ENCODE assay signal across 12 mouse cellular contexts in genomic region chr13:112925266-112925665, GRCm38 (mm10). TPM values are rescaled to one million over a fixed set of nuclear protein-coding genes. Genes with fewer than 3 reads are reported as not detected.
DNase-seq lines count a peak whose midpoint lies in the region; ATAC-seq and TF ChIP-seq lines count a peak whose summit lies in the region.
"Had no signal": no experiment of that assay in that cellular context is flagged by ENCODE, and none has a peak within 500 bp of the region (broad histone marks: within the 10 kb centered on the region; RNA-seq: fewer than 3 reads in every experiment).

No protein-coding gene starts in this region.

- peaks cover 30% of the 10 kb centered on the region for H3K4me1 ChIP-seq in forebrain, embryonic 13.5 days
- H3K4me1 ChIP-seq in forebrain, embryonic 15.5 days = peaks cover 31% of the 10 kb centered on the region
- peaks cover 6% of the 10 kb centered on the region for H3K4me1 ChIP-seq in lung, postnatal 0 days (ENCODE audit: insufficient read depth, low read depth, low read length)
- peaks cover 23% of the 10 kb centered on the region for H3K4me1 ChIP-seq in embryonic facial prominence, embryonic 15.5 days
- peaks cover 40% of the 10 kb centered on the region for H3K4me1 ChIP-seq in liver, embryonic 15.5 days (replicated peaks)

- 80% methylated on average over 6 of the region's 6 CpGs for WGBS in forebrain, embryonic 13.5 days
- WGBS in forebrain, embryonic 15.5 days = 76% methylated on average over 6 of the region's 6 CpGs
- 47% methylated on average over 6 of the region's 6 CpGs for WGBS in lung, postnatal 0 days
- WGBS in embryonic facial prominence, embryonic 15.5 days = 62% methylated on average over 6 of the region's 6 CpGs
- 72% methylated on average over 6 of the region's 6 CpGs for WGBS in liver, embryonic 15.5 days (ENCODE audit: insufficient replicate concordance)

- H3K9ac ChIP-seq in forebrain, embryonic 13.5 days = no peak overlapping the region
- H3K9ac ChIP-seq in forebrain, embryonic 15.5 days (replicated peaks) = no peak overlapping the region
- H3K9ac ChIP-seq in lung, postnatal 0 days (replicated peaks; ENCODE audit: low read depth) = no peak overlapping the region
- no peak overlapping the region for H3K9ac ChIP-seq in embryonic facial prominence, embryonic 15.5 days
- H3K9ac ChIP-seq in liver, embryonic 15.5 days = no peak overlapping the region

- peaks cover 4% of the 10 kb centered on the region for H3K36me3 ChIP-seq in forebrain, embryonic 13.5 days (ENCODE audit: poor library complexity, severe bottlenecking)
- H3K36me3 ChIP-seq in forebrain, embryonic 15.5 days = peaks cover 2% of the 10 kb centered on the region; the same call in 1 of the 2 replicates
- H3K36me3 ChIP-seq in lung, postnatal 0 days (ENCODE audit: insufficient read depth, low read length) = no peaks in the 10 kb centered on the region
- peaks cover 3% of the 10 kb centered on the region for H3K36me3 ChIP-seq in embryonic facial prominence, embryonic 15.5 days
- peaks cover 11% of the 10 kb centered on the region for H3K36me3 ChIP-seq in liver, embryonic 15.5 days (replicated peaks)

- peak; percentile 24 for DNase-seq in lung, postnatal 0 days (ENCODE audit: low spot score)
- no peak for DNase-seq in lung, postnatal 25 days (ENCODE audit: low spot score)
- no peak for DNase-seq in layer of hippocampus, adult 9-11 months
- no peak for DNase-seq in frontal cortex, postnatal 10 days (ENCODE audit: low spot score in 2 of 2)
- DNase-seq: adrenal gland, postnatal 10 days; cerebellum, adult 2 months; thymus, adult 18-20 months had no signal

- 0 out of 2 replicates have a peak overlapping the region, but pooled peaks have one; percentile 17 for H3K4me2 ChIP-seq in forebrain, embryonic 13.5 days
- no peak overlapping the region; the same call in 1 of the 2 replicates for H3K4me2 ChIP-seq in forebrain, embryonic 15.5 days (replicated peaks)
- 0 out of 2 replicates have a peak overlapping the region, but pooled peaks have one; percentile 11 for H3K4me2 ChIP-seq in lung, postnatal 0 days (replicated peaks; ENCODE audit: low read depth, low read length)
- H3K4me2 ChIP-seq in embryonic facial prominence, embryonic 15.5 days (replicated peaks) = peak overlapping the region; percentile 79; the same call in 1 of the 2 replicates
- peak overlapping the region; percentile 88 for H3K4me2 ChIP-seq in liver, embryonic 15.5 days

- no peak for TF ChIP-seq EP300 in lung, postnatal 0 days (IDR thresholded peaks at IDR 0.05)

- no peak for TF ChIP-seq CTCF in lung, postnatal 0 days (IDR thresholded peaks at IDR 0.05)

- H3K27ac ChIP-seq in forebrain, embryonic 13.5 days = no peak overlapping the region
- no peak overlapping the region for H3K27ac ChIP-seq in forebrain, embryonic 15.5 days (replicated peaks)
- no peak overlapping the region for H3K27ac ChIP-seq in lung, postnatal 0 days (ENCODE audit: low read length)
- no peak overlapping the region for H3K27ac ChIP-seq in embryonic facial prominence, embryonic 15.5 days (replicated peaks)
- no peak overlapping the region for H3K27ac ChIP-seq in liver, embryonic 15.5 days (replicated peaks)

- H3K4me3 ChIP-seq in forebrain, embryonic 13.5 days = no peak overlapping the region
- no peak overlapping the region for H3K4me3 ChIP-seq in forebrain, embryonic 15.5 days
- H3K4me3 ChIP-seq in lung, postnatal 0 days (ENCODE audit: low read depth, low read length) = no peak overlapping the region
- H3K4me3 ChIP-seq in embryonic facial prominence, embryonic 15.5 days (replicated peaks) = no peak overlapping the region
- peak overlapping the region; percentile 84; the same call in 1 of the 2 replicates for H3K4me3 ChIP-seq in liver, embryonic 15.5 days (replicated peaks)

- H3K27me3 ChIP-seq in forebrain, embryonic 13.5 days = no peaks in the 10 kb centered on the region
- H3K27me3 ChIP-seq in forebrain, embryonic 15.5 days = no peaks in the 10 kb centered on the region
- H3K27me3 ChIP-seq in lung, postnatal 0 days (replicated peaks; ENCODE audit: insufficient read depth, low read length) = no peaks in the 10 kb centered on the region
- no peaks in the 10 kb centered on the region for H3K27me3 ChIP-seq in embryonic facial prominence, embryonic 15.5 days
- no peaks in the 10 kb centered on the region for H3K27me3 ChIP-seq in liver, embryonic 15.5 days

- H3K9me3 ChIP-seq in forebrain, embryonic 13.5 days (replicated peaks) = no peaks in the 10 kb centered on the region
- no peaks in the 10 kb centered on the region for H3K9me3 ChIP-seq in forebrain, embryonic 15.5 days
- H3K9me3 ChIP-seq in lung, postnatal 0 days (ENCODE audit: low read length) = no peaks in the 10 kb centered on the region
- no peaks in the 10 kb centered on the region for H3K9me3 ChIP-seq in embryonic facial prominence, embryonic 15.5 days (replicated peaks)
- H3K9me3 ChIP-seq in liver, embryonic 15.5 days (replicated peaks) = no peaks in the 10 kb centered on the region

- no peak for ATAC-seq in forebrain, embryonic 13.5 days
- ATAC-seq in forebrain, embryonic 15.5 days (replicated peaks) = no peak
- ATAC-seq in lung, postnatal 0 days = no peak
- no peak for ATAC-seq in embryonic facial prominence, embryonic 15.5 days (ENCODE audit: insufficient number of reproducible peaks, low FRiP score, low TSS enrichment, low read depth)
- ATAC-seq in liver, embryonic 15.5 days (ENCODE audit: insufficient read depth) = no peak
- ATAC-seq: hindbrain, embryonic 16.5 days had no signal

RNA-seq across cellular contexts. Expression of gene Mtrex, which starts 1.9 kb away (rescaled TPM):
- polyA plus RNA-seq in forebrain, embryonic 13.5 days (2015; fragmentation: Nextera tagmentation; extraction: Ambion mirVana) = 72.0 and 76.7 TPM in 2 replicates
- 65.0 and 67.7 TPM in 2 replicates for polyA plus RNA-seq in forebrain, embryonic 15.5 days (2015; fragmentation: Nextera tagmentation; extraction: Ambion mirVana)
- polyA plus RNA-seq in lung, postnatal 0 days (2015; fragmentation: Nextera tagmentation; extraction: Ambion mirVana) = 24.3 and 29.3 TPM in 2 replicates
- polyA plus RNA-seq in embryonic facial prominence, embryonic 15.5 days (2015; fragmentation: Nextera tagmentation; extraction: Ambion mirVana) = 55.2 and 61.7 TPM in 2 replicates
- 30.5 and 31.4 TPM in 2 replicates for polyA plus RNA-seq in liver, embryonic 15.5 days (2015; fragmentation: Nextera tagmentation; extraction: Ambion mirVana)

RNA-seq across cellular contexts. Expression of gene Dhx29, which starts 2.0 kb away (rescaled TPM):
- 29.8 and 30.8 TPM in 2 replicates for polyA plus RNA-seq in forebrain, embryonic 13.5 days (2015; fragmentation: Nextera tagmentation; extraction: Ambion mirVana)
- 31.6 and 34.9 TPM in 2 replicates for polyA plus RNA-seq in forebrain, embryonic 15.5 days (2015; fragmentation: Nextera tagmentation; extraction: Ambion mirVana)
- 22.8 and 23.5 TPM in 2 replicates for polyA plus RNA-seq in lung, postnatal 0 days (2015; fragmentation: Nextera tagmentation; extraction: Ambion mirVana)
- 22.1 and 22.4 TPM in 2 replicates for polyA plus RNA-seq in embryonic facial prominence, embryonic 15.5 days (2015; fragmentation: Nextera tagmentation; extraction: Ambion mirVana)
- polyA plus RNA-seq in liver, embryonic 15.5 days (2015; fragmentation: Nextera tagmentation; extraction: Ambion mirVana) = 6.1 and 6.3 TPM in 2 replicates
